Mouse (Mus musculus) intestine, postnatal 0 days (tissue): ENCODE measurements around the gene Elmo1. TPM values are rescaled to one million over a fixed set of nuclear protein-coding genes. Genes with fewer than 3 reads are reported as not detected.

ENCODE experiments used
- ATAC-seq: fragments of 200-750 bp; cut with Nextera tagmentation; 2 replicates; pipeline ENCODE4 v1.8.0; 2017; ENCODE audit warnings: mild to moderate bottlenecking, moderate TSS enrichment, moderate library complexity
- H3K27ac ChIP-seq: fragments of 300-500 bp; sonication (generic); 2 replicates; pipeline ENCODE4 v1.5.1; 2014; ENCODE audit warnings: mild to moderate bottlenecking, low read depth, low read length, moderate library complexity
- H3K27me3 ChIP-seq: fragments of 300-500 bp; sonication (generic); replicated peaks from 2 replicates; pipeline ENCODE4 v1.6.1; 2014; ENCODE audit warnings: low read length, mixed read lengths; ENCODE audit not compliant: control insufficient read depth, insufficient read depth
- H3K36me3 ChIP-seq: fragments of 300-500 bp; sonication (generic); 2 replicates; pipeline ENCODE4 v1.6.1; 2014; ENCODE audit warnings: mild to moderate bottlenecking, moderate library complexity; ENCODE audit not compliant: control insufficient read depth, insufficient read depth
- H3K4me1 ChIP-seq: fragments of 300-500 bp; sonication (generic); replicated peaks from 2 replicates; pipeline ENCODE4 v1.6.1; 2014; ENCODE audit warnings: antibody characterized with exemption, low read length, mixed read lengths; ENCODE audit not compliant: control insufficient read depth, insufficient read depth
- H3K4me2 ChIP-seq: fragments of 300-500 bp; sonication (generic); replicated peaks from 2 replicates; pipeline ENCODE4 v1.6.1; 2014; ENCODE audit warnings: low read depth, mild to moderate bottlenecking, moderate library complexity
- H3K4me3 ChIP-seq: fragments of 300-500 bp; sonication (generic); 2 replicates; pipeline ENCODE4 v1.5.1; 2014; ENCODE audit warnings: low read depth, low read length
- H3K9ac ChIP-seq: fragments of 300-500 bp; sonication (generic); 2 replicates; pipeline ENCODE4 v1.6.1; 2014; ENCODE audit warnings: mild to moderate bottlenecking, low read depth, low read length
- H3K9me3 ChIP-seq: fragments of 300-500 bp; sonication (generic); 2 replicates; pipeline ENCODE4 v1.6.1; 2016; ENCODE audit warnings: mixed run types; ENCODE audit not compliant: control insufficient read depth
- CTCF ChIP-seq: sonication (generic); IDR thresholded peaks from 2 replicates; pipeline ENCODE4 v1.5.1; 2016; ENCODE audit warnings: low read depth, mild to moderate bottlenecking, control low read depth, antibody characterized with exemption, moderate library complexity
- WGBS: fragments of 180-500 bp; shearing (Covaris S2); extraction: QIAGEN DNeasy Blood & Tissue Kit; methylation state at CpG from one replicate; pipeline ENCODE4 v1.1.7; 2014; 5-methylcytosine and 5-hydroxymethylcytosine counted together
- polyA plus RNA-seq: library from polyadenylated mRNA; unstranded; fragments of >200 nt; fragmentation: Nextera tagmentation; extraction: Ambion mirVana; gene quantifications from 2 replicates; pipeline ENCODE4 v1.2.1, GENCODE M21; 2015

Elmo1 gene
- polyA plus RNA-seq, 1 experiment from 2014 or later, result 8.2 TPM

- TF ChIP-seq CTCF, result no peak
- Histone ChIP-seq H3K9me3 (no peaks in the 10 kb centered on the region), H3K4me1 (no peaks in the 10 kb centered on the region), H3K4me2 (no peak overlapping the region), H3K9ac (no peak overlapping the region), H3K27me3 (no peaks in the 10 kb centered on the region), H3K4me3 (no peak overlapping the region), H3K36me3 (no peaks in the 10 kb centered on the region), H3K27ac (no peak overlapping the region)
- WGBS, result 97% methylated on average over 1 of the region's 1 CpGs
- no peak for ATAC-seq
These were observed 238.3 kb downstream of the Elmo1 start for GRCm38 (mm10) chr13:20328672-20329071.

- Histone ChIP-seq H3K9ac (no peak overlapping the region), H3K36me3 (no peaks in the 10 kb centered on the region), H3K4me3 (no peak overlapping the region), H3K4me2 (no peak overlapping the region), H3K27me3 (no peaks in the 10 kb centered on the region), H3K4me1 (no peaks in the 10 kb centered on the region), H3K9me3 (no peaks in the 10 kb centered on the region), H3K27ac (no peak overlapping the region)
- no peak for ATAC-seq
- TF ChIP-seq CTCF, result no peak
- WGBS, result 90% methylated on average over 7 of the region's 7 CpGs
These were observed 240.6 kb downstream of the Elmo1 start for GRCm38 (mm10) chr13:20330954-20331353.

GRCm38 (mm10) chr13:20335051-20335888 lies 244.9 kb downstream of the Elmo1 start:
- Histone ChIP-seq H3K9me3 (no peaks in the 10 kb centered on the region), H3K9ac (no peak overlapping the region), H3K4me3 (no peak overlapping the region), H3K27me3 (no peaks in the 10 kb centered on the region), H3K4me1 (no peaks in the 10 kb centered on the region), H3K36me3 (no peaks in the 10 kb centered on the region), H3K4me2 (no peak overlapping the region), H3K27ac (no peak overlapping the region)
- WGBS, result 89% methylated on average over 4 of the region's 4 CpGs
- TF ChIP-seq CTCF, result no peak
- ATAC-seq, result no peak

- no peak for ATAC-seq
- TF ChIP-seq CTCF, result no peak
- Histone ChIP-seq H3K4me3 (no peak overlapping the region), H3K9ac (no peak overlapping the region), H3K36me3 (no peaks in the 10 kb centered on the region), H3K9me3 (no peaks in the 10 kb centered on the region), H3K27me3 (no peaks in the 10 kb centered on the region), H3K27ac (no peak overlapping the region), H3K4me1 (no peaks in the 10 kb centered on the region), H3K4me2 (no peak overlapping the region)
- 90% methylated on average over 7 of the region's 7 CpGs for whole genome bisulfite sequencing
These were observed 245.6 kb downstream of the Elmo1 start for GRCm38 (mm10) chr13:20335889-20336497.

- ATAC-seq, result no peak
- 84% methylated on average over 3 of the region's 3 CpGs for WGBS
- Histone ChIP-seq H3K9ac (no peak overlapping the region), H3K27ac (no peak overlapping the region), H3K4me1 (no peaks in the 10 kb centered on the region), H3K27me3 (no peaks in the 10 kb centered on the region), H3K9me3 (no peaks in the 10 kb centered on the region), H3K36me3 (no peaks in the 10 kb centered on the region), H3K4me3 (no peak overlapping the region), H3K4me2 (no peak overlapping the region)
- no peak for TF ChIP-seq CTCF
These were observed 252.5 kb downstream of the Elmo1 start for GRCm38 (mm10) chr13:20342881-20343280.

- 83% methylated on average over 1 of the region's 1 CpGs for WGBS
- Histone ChIP-seq H3K27me3 (no peaks in the 10 kb centered on the region), H3K4me3 (no peak overlapping the region), H3K4me2 (no peak overlapping the region), H3K9me3 (no peaks in the 10 kb centered on the region), H3K36me3 (no peaks in the 10 kb centered on the region), H3K9ac (no peak overlapping the region), H3K4me1 (no peaks in the 10 kb centered on the region; the same call in 1 of the 2 replicates), H3K27ac (no peak overlapping the region)
- TF ChIP-seq CTCF, result no peak
- ATAC-seq, result no peak
These were observed 259.4 kb downstream of the Elmo1 start for GRCm38 (mm10) chr13:20349754-20350153.
